Mouse (Mus musculus): ENCODE data around the gene Rtkn.

DNA sequence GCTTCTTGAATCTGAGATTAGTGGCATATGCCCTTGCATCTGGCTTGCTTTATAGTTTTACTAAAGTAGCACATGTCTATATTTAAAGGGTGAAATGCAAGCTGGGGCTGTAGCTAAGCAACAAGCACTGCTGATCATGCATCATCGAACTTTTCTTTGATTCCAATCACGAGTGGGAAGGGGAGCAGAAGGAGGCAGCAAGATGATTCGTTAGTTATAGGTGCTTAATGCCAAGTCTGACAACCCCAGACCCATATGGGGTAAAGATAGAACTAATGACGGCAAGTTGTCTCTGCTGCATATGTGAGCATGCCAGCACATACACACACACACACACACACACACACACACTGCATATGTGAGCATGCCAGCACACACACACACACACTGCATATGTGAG lies 31.1 kb upstream of the Rtkn start:
- TF ChIP-seq SIN3A (IDR thresholded peaks at IDR 0.05; ENCODE audit: low read length), result no peak
- TF ChIP-seq E2F4 (IDR thresholded peaks at IDR 0.05; ENCODE audit: borderline replicate concordance, low read depth, low read length), result no peak
- TF ChIP-seq CHD1 (IDR thresholded peaks at IDR 0.05; ENCODE audit: low read depth, low read length), result no peak
- no peak for TF ChIP-seq USF2 (IDR thresholded peaks at IDR 0.05; ENCODE audit: borderline replicate concordance in 1 of 2, insufficient read depth in 1 of 2, low read depth in 1 of 2, low read length in 2 of 2)
- no peak for TF ChIP-seq POLR2AphosphoS2 (IDR thresholded peaks at IDR 0.05; ENCODE audit: low read length)
- no peak for TF ChIP-seq ZNF384 (IDR thresholded peaks at IDR 0.05; ENCODE audit: low read depth, low read length)
- TF ChIP-seq CTCF (IDR thresholded peaks at IDR 0.05 in 2 of 3, conservative IDR thresholded peaks at IDR 0.05 in 1 of 3; ENCODE audit: control insufficient read depth in 1 of 3, insufficient read depth in 1 of 3, low read depth in 2 of 3, low read length in 3 of 3, poor library complexity in 1 of 3, severe bottlenecking in 1 of 3), result no peak
- TF ChIP-seq NELFE (IDR thresholded peaks at IDR 0.05; ENCODE audit: low read depth, low read length), result no peak
- TF ChIP-seq ZKSCAN1 (IDR thresholded peaks at IDR 0.05; ENCODE audit: low read depth, low read length), result no peak
- TF ChIP-seq POLR2A (IDR thresholded peaks at IDR 0.05; ENCODE audit: control insufficient read depth in 1 of 2, insufficient read depth in 1 of 2, low read depth in 1 of 2, low read length in 2 of 2, poor library complexity in 1 of 2), result no peak
- TF ChIP-seq ZMIZ1 (IDR thresholded peaks at IDR 0.05; ENCODE audit: low read depth, low read length), result no peak
- no peak for TF ChIP-seq MYB (IDR thresholded peaks at IDR 0.05; ENCODE audit: low read depth, low read length)

Data from MEL (cell line).